ENCODE assay signal across 10 mouse cellular contexts in the genomic region with DNA sequence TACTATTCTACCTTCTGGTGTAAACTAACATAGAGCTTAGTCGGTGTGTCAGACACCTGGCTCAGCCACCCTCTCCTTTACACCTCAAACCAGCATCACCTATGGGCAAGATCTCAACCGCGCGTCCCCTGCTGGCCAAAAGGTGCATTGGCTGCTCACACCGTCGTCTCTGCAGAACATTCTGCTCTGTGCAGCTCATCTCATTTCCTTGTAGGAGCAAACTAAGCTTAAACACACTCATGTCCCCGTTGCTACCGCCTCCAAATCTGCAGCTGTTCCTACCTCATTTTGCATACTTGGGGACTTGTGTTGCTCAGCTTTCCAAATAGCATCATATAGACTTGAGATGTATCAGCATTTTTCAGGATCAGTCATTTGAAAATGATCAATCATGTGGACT. TPM values are rescaled to one million over a fixed set of nuclear protein-coding genes. Genes with fewer than 3 reads are reported as not detected.
DNase-seq lines count a peak whose midpoint lies in the region; ATAC-seq and TF ChIP-seq lines count a peak whose summit lies in the region.
"Had no signal": no experiment of that assay in that cellular context is flagged by ENCODE, and none has a peak within 500 bp of the region (broad histone marks: within the 10 kb centered on the region; RNA-seq: fewer than 3 reads in every experiment).

No protein-coding gene starts in this region.

- peak; percentile 89 for TF ChIP-seq CTCF in lung, postnatal 0 days (IDR thresholded peaks at IDR 0.05)

- H3K4me3 ChIP-seq in lung, postnatal 0 days (ENCODE audit: low read depth, low read length): no peak overlapping the region
- H3K4me3 ChIP-seq: hindbrain, embryonic 15.5 days; neural tube, embryonic 13.5 days had no signal

- no peaks in the 10 kb centered on the region for H3K36me3 ChIP-seq in lung, postnatal 0 days (ENCODE audit: insufficient read depth, low read length)

- H3K9ac ChIP-seq in lung, postnatal 0 days (replicated peaks; ENCODE audit: low read depth): no peak overlapping the region
- H3K9ac ChIP-seq: hindbrain, embryonic 15.5 days; neural tube, embryonic 13.5 days had no signal

- no peaks in the 10 kb centered on the region for H3K9me3 ChIP-seq in lung, postnatal 0 days (ENCODE audit: low read length)
- H3K9me3 ChIP-seq: hindbrain, embryonic 15.5 days; neural tube, embryonic 13.5 days had no signal

- no peaks in the 10 kb centered on the region for H3K4me1 ChIP-seq in lung, postnatal 0 days (ENCODE audit: insufficient read depth, low read depth, low read length)
- H3K4me1 ChIP-seq: hindbrain, embryonic 15.5 days; neural tube, embryonic 13.5 days had no signal

- 21% methylated on average over 8 of the region's 8 CpGs for WGBS in lung, postnatal 0 days

- no peak overlapping the region for H3K4me2 ChIP-seq in lung, postnatal 0 days (replicated peaks; ENCODE audit: low read depth, low read length)
- H3K4me2 ChIP-seq: hindbrain, embryonic 15.5 days; neural tube, embryonic 13.5 days had no signal

- ATAC-seq in lung, postnatal 0 days: no peak

- no peaks in the 10 kb centered on the region for H3K27me3 ChIP-seq in lung, postnatal 0 days (replicated peaks; ENCODE audit: insufficient read depth, low read length)
- H3K27me3 ChIP-seq: hindbrain, embryonic 15.5 days; neural tube, embryonic 13.5 days had no signal

- H3K27ac ChIP-seq in lung, postnatal 0 days (ENCODE audit: low read length): no peak overlapping the region
- H3K27ac ChIP-seq: hindbrain, embryonic 15.5 days; neural tube, embryonic 13.5 days had no signal

- TF ChIP-seq EP300 in lung, postnatal 0 days (IDR thresholded peaks at IDR 0.05): no peak

- peak; percentile 56 to 67 for DNase-seq in cerebellum, postnatal 10 days
- DNase-seq in cerebellum, postnatal 4 days (ENCODE audit: low spot score in 2 of 2): no peak
- peak; percentile 44 for DNase-seq in lung, postnatal 0 days (ENCODE audit: low spot score)
- no peak for DNase-seq in lung, postnatal 36 days
- peak; percentile 26 for DNase-seq in c-Kit-positive CD71-positive TER-119-positive erythroid progenitor cells, embryonic 14.5 days (ENCODE audit: low spot score)
- peak; percentile 42 to 49 for DNase-seq in kidney, postnatal 25 days
- peak; percentile 53 for DNase-seq in right cerebral cortex, postnatal 25 days
- no peak for DNase-seq in urinary bladder, postnatal 36 days (ENCODE audit: low spot score in 2 of 2)

RNA-seq across cellular contexts. Expression of a gene that starts 14.7 kb away (rescaled TPM):
- polyA plus RNA-seq in lung, postnatal 0 days (2015; fragmentation: Nextera tagmentation; extraction: Ambion mirVana): 16.3 and 17.4 TPM in 2 replicates

RNA-seq across cellular contexts. Expression of a gene that starts 23.2 kb away (rescaled TPM):
- polyA plus RNA-seq in lung, postnatal 0 days (2015; fragmentation: Nextera tagmentation; extraction: Ambion mirVana): 13.1 and 14.2 TPM in 2 replicates

Comparison
In these comparisons a context has a peak if more than half of its experiments do, and no peak if none do; other contexts are left out.
1. DNase-seq: peak in cerebellum, postnatal 10 days (2 of 2), lung, postnatal 0 days (single experiment), c-Kit-positive CD71-positive TER-119-positive erythroid progenitor cells, embryonic 14.5 days (single experiment), kidney, postnatal 25 days (2 of 2) and right cerebral cortex, postnatal 25 days (single experiment); none in cerebellum, postnatal 4 days (0 of 2), lung, postnatal 36 days (single experiment) and urinary bladder, postnatal 36 days (0 of 2).